Mouse (Mus musculus): ENCODE measurements around the gene Lamb1.

Gene Lamb1

GRCm38 (mm10) chr12:31265005-31265721, at the start of gene Lamb1:
Lamb1 (plus strand) TSS chr12:31265234.
- peak in 1 of 2 experiments; percentile 25 for DNase-seq (ENCODE audit: low spot score in 2 of 2)

GRCm38 (mm10) chr12:31217232-31217631, 47.8 kb upstream of the Lamb1 start:
- no peak for DNase-seq (ENCODE audit: low spot score in 2 of 2)

GRCm38 (mm10) chr12:31218774-31219173, 46.3 kb upstream of the Lamb1 start:
- no peak for DNase-seq (ENCODE audit: low spot score in 2 of 2)

- no peak for DNase-seq (ENCODE audit: low spot score in 2 of 2)
Observed at GRCm38 (mm10) chr12:31221522-31221921, 43.5 kb upstream of the Lamb1 start.

- DNase-seq (ENCODE audit: low spot score in 2 of 2), result no peak
Observed at GRCm38 (mm10) chr12:31222282-31222681, 42.8 kb upstream of the Lamb1 start.

- no peak for DNase-seq (ENCODE audit: low spot score in 2 of 2)
Observed at GRCm38 (mm10) chr12:31222741-31223140, 42.3 kb upstream of the Lamb1 start.

GRCm38 (mm10) chr12:31225451-31225850, 39.6 kb upstream of the Lamb1 start:
- no peak for DNase-seq (ENCODE audit: low spot score in 2 of 2)

GRCm38 (mm10) chr12:31227167-31227566, 37.9 kb upstream of the Lamb1 start:
- no peak for DNase-seq (ENCODE audit: low spot score in 2 of 2)

- DNase-seq (ENCODE audit: low spot score in 2 of 2), result no peak
Observed at GRCm38 (mm10) chr12:31228878-31229277, 36.2 kb upstream of the Lamb1 start.

GRCm38 (mm10) chr12:31232635-31233034, 32.4 kb upstream of the Lamb1 start:
- DNase-seq (ENCODE audit: low spot score in 2 of 2), result no peak

GRCm38 (mm10) chr12:31235018-31235417, 30.0 kb upstream of the Lamb1 start:
- no peak for DNase-seq (ENCODE audit: low spot score in 2 of 2)

GRCm38 (mm10) chr12:31236861-31237595, 28.0 kb upstream of the Lamb1 start:
- no peak for DNase-seq (ENCODE audit: low spot score in 2 of 2)

GRCm38 (mm10) chr12:31239031-31239583, 25.9 kb upstream of the Lamb1 start:
- DNase-seq (ENCODE audit: low spot score in 2 of 2), result no peak

- DNase-seq (ENCODE audit: low spot score in 2 of 2), result no peak
Observed at GRCm38 (mm10) chr12:31239798-31240197, 25.2 kb upstream of the Lamb1 start.

- DNase-seq (ENCODE audit: low spot score in 2 of 2), result no peak
Observed at GRCm38 (mm10) chr12:31240470-31240869, 24.6 kb upstream of the Lamb1 start, which contains the start of gene Gm6993. Gm6993 (plus strand) TSS chr12:31240770.

- no peak for DNase-seq (ENCODE audit: low spot score in 2 of 2)
Observed at GRCm38 (mm10) chr12:31241595-31242342, 23.3 kb upstream of the Lamb1 start.

GRCm38 (mm10) chr12:31244001-31244400, 21.0 kb upstream of the Lamb1 start:
- no peak for DNase-seq (ENCODE audit: low spot score in 2 of 2)

GRCm38 (mm10) chr12:31244691-31245090, 20.3 kb upstream of the Lamb1 start:
- no peak for DNase-seq (ENCODE audit: low spot score in 2 of 2)

- no peak for DNase-seq (ENCODE audit: low spot score in 2 of 2)
Observed at GRCm38 (mm10) chr12:31246153-31246552, 18.9 kb upstream of the Lamb1 start.

- DNase-seq (ENCODE audit: low spot score in 2 of 2), result no peak
Observed at GRCm38 (mm10) chr12:31246615-31247014, 18.4 kb upstream of the Lamb1 start.

- DNase-seq (ENCODE audit: low spot score in 2 of 2), result no peak
Observed at GRCm38 (mm10) chr12:31248165-31248564, 16.9 kb upstream of the Lamb1 start.

- DNase-seq (ENCODE audit: low spot score in 2 of 2), result no peak
Observed at GRCm38 (mm10) chr12:31248681-31249080, 16.4 kb upstream of the Lamb1 start.
